ENCODE assay signal across 8 mouse cellular contexts in genomic region chr11:53350291-53351223, GRCm38 (mm10). TPM values are rescaled to one million over a fixed set of nuclear protein-coding genes. Genes with fewer than 3 reads are reported as not detected.
DNase-seq lines count a peak whose midpoint lies in the region; ATAC-seq and TF ChIP-seq lines count a peak whose summit lies in the region.

Gene Aff4, plus strand, starts transcription at chr11:53350833.

- no peaks in the 10 kb centered on the region for H3K9me3 ChIP-seq in hindbrain, embryonic 12.5 days (replicated peaks)

- H3K4me3 ChIP-seq in hindbrain, embryonic 12.5 days: peak within 1 kb of the TSS; percentile 99

- in situ Hi-C loops in Patski (cut with MboI; ENCODE audit: low pct_unique_long_range_greater_than_20kb): loop anchor here (5.0 kb wide), 1 partner anchor 48 kb away; the partner anchor contains the start of gene Hspa4

- WGBS in hindbrain, embryonic 12.5 days: under 1% methylated on average over 93 of the region's 127 CpGs

- TF ChIP-seq CTCF in Patski (IDR thresholded peaks at IDR 0.05): no peak

- ATAC-seq in Patski: peak; percentile 88
- ATAC-seq in hindbrain, embryonic 12.5 days (ENCODE audit: low FRiP score): peak; percentile 96

- H3K4me2 ChIP-seq in hindbrain, embryonic 12.5 days (replicated peaks): peak within 1 kb of the TSS; percentile 66

- H3K4me1 ChIP-seq in hindbrain, embryonic 12.5 days: peaks cover 11% of the 10 kb centered on the region

- H3K27ac ChIP-seq in hindbrain, embryonic 12.5 days: peak within 1 kb of the TSS; percentile 96

- H3K36me3 ChIP-seq in hindbrain, embryonic 12.5 days: no peaks in the 10 kb centered on the region

- POLR2A ChIA-PET in Patski (lab: Charles Lee): no interaction called here

- peak within 1 kb of the TSS; percentile 98 for H3K9ac ChIP-seq in hindbrain, embryonic 12.5 days

- CTCF ChIA-PET in Patski (lab: Charles Lee): no interaction called here

- no peaks in the 10 kb centered on the region for H3K27me3 ChIP-seq in Patski
- no peaks in the 10 kb centered on the region for H3K27me3 ChIP-seq in hindbrain, embryonic 12.5 days

- no peak for DNase-seq in Patski (ENCODE audit: low read depth, low spot score)
- peak; percentile 94 to 96 for DNase-seq in cerebellum, postnatal 10 days
- DNase-seq in frontal cortex, postnatal 14 days (ENCODE audit: low spot score in 2 of 2): peak; percentile 73 to 74
- peak; percentile 70 to 83 for DNase-seq in layer of hippocampus, postnatal 25 days (ENCODE audit: extremely low spot score in 1 of 2, low spot score in 1 of 2)
- DNase-seq in lung, postnatal 14 days: peak; percentile 87
- DNase-seq in ovary, postnatal 36 days (ENCODE audit: low spot score): peak; percentile 91
- peak; percentile 88 for DNase-seq in thymus, postnatal 14 days

RNA-seq across cellular contexts. Expression of gene Aff4, which starts in this region (rescaled TPM):
- 73.6 TPM for polyA plus RNA-seq in Patski (2021)
- polyA plus RNA-seq in hindbrain, embryonic 12.5 days (2016; fragmentation: Nextera tagmentation; extraction: Ambion mirVana): 83.2 and 97.8 TPM in 2 replicates
- total RNA-seq in layer of hippocampus, postnatal 25 days (2021): 100 to 1,000 TPM; 199 to 222 TPM
